Mouse (Mus musculus) testis, adult 2 months (tissue): ENCODE measurements around the gene Lrfn3. TPM values are rescaled to one million over a fixed set of nuclear protein-coding genes. Genes with fewer than 3 reads are reported as not detected.
A peak's percentile ranks its signal among the peaks of the same experiment; 100 is the strongest.

ENCODE experiments used
- H3K27ac ChIP-seq: fragments of 200-500 bp; 2 replicates; pipeline ENCODE4 v1.5.1; 2012; ENCODE audit warnings: low read depth, low read length; ENCODE audit not compliant: control insufficient read depth, insufficient read depth
- H3K27me3 ChIP-seq: fragments of 200-500 bp; 2 replicates; pipeline ENCODE4 v1.6.1; 2012; ENCODE audit warnings: mild to moderate bottlenecking, low read length, moderate library complexity; ENCODE audit not compliant: control insufficient read depth, insufficient read depth
- H3K36me3 ChIP-seq: fragments of 200-500 bp; 2 replicates; pipeline ENCODE4 v1.6.1; 2012; ENCODE audit warnings: mild to moderate bottlenecking, low read length; ENCODE audit not compliant: control insufficient read depth, insufficient read depth
- H3K4me1 ChIP-seq: fragments of 200-500 bp; 2 replicates; pipeline ENCODE4 v1.6.1; 2012; ENCODE audit warnings: low read length; ENCODE audit not compliant: control insufficient read depth, insufficient read depth
- H3K4me3 ChIP-seq: fragments of 200-500 bp; 2 replicates; pipeline ENCODE4 v1.5.1; 2012; ENCODE audit warnings: low read depth, mild to moderate bottlenecking, low read length, moderate library complexity, mixed read lengths; ENCODE audit not compliant: control insufficient read depth
- CTCF ChIP-seq: fragments of 200-500 bp; IDR thresholded peaks from 2 replicates; pipeline ENCODE4 v1.5.1; 2012; ENCODE audit warnings: low read depth, mild to moderate bottlenecking, inconsistent platforms, low read length, moderate library complexity; ENCODE audit not compliant: control insufficient read depth, insufficient read depth, insufficient replicate concordance
- POLR2A ChIP-seq: fragments of 200-500 bp; IDR thresholded peaks from 2 replicates; pipeline ENCODE4 v1.6.1; 2012; ENCODE audit warnings: low read depth, mild to moderate bottlenecking, inconsistent platforms, low read length, moderate library complexity; ENCODE audit not compliant: control insufficient read depth
- polyA plus RNA-seq: library from polyadenylated mRNA; depleted of rRNA; stranded (reverse); fragments of >200 nt; gene quantifications from 2 replicates; pipeline ENCODE4 v1.2.3, GENCODE M21; 2012; rRNA removed

The Lrfn3 gene
- polyA plus RNA-seq, 1 experiment: 0.27 TPM

DNA sequence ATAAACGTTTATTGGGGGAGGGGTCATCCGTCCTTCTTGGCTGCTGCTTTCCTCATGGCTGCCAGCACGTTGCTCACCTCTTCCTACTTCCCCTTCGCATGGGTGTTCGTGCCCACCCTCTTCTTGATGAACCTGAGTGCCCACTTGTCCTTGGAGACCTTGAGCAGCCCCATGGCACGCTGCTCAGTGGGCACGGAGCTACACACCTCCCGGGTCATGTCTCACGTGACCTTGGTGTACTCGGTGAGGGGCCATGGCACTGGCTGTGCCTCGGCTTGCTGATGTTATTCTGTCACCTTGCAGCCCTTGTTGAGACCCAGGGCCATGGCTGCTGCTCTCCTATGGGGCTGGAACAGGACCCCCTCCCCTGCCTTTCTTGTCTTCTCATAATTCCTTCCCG lies 52.4 kb downstream of the Lrfn3 start:
- no peak for TF ChIP-seq POLR2A
- TF ChIP-seq CTCF: no peak
- Histone ChIP-seq H3K4me3 (no peak overlapping the region), H3K4me1 (peaks cover 22% of the 10 kb centered on the region), H3K27ac (no peak overlapping the region), H3K27me3 (no peaks in the 10 kb centered on the region), H3K36me3 (no peaks in the 10 kb centered on the region)

- Histone ChIP-seq H3K27me3 (no peaks in the 10 kb centered on the region), H3K4me3 (peak overlapping the region; percentile 81), H3K36me3 (no peaks in the 10 kb centered on the region), H3K27ac (no peak overlapping the region), H3K4me1 (peaks cover 22% of the 10 kb centered on the region)
- TF ChIP-seq POLR2A (no peak), CTCF (no peak)
Measured at GRCm38 (mm10) chr7:30309395-30310129, 53.0 kb downstream of the Lrfn3 start.

DNA sequence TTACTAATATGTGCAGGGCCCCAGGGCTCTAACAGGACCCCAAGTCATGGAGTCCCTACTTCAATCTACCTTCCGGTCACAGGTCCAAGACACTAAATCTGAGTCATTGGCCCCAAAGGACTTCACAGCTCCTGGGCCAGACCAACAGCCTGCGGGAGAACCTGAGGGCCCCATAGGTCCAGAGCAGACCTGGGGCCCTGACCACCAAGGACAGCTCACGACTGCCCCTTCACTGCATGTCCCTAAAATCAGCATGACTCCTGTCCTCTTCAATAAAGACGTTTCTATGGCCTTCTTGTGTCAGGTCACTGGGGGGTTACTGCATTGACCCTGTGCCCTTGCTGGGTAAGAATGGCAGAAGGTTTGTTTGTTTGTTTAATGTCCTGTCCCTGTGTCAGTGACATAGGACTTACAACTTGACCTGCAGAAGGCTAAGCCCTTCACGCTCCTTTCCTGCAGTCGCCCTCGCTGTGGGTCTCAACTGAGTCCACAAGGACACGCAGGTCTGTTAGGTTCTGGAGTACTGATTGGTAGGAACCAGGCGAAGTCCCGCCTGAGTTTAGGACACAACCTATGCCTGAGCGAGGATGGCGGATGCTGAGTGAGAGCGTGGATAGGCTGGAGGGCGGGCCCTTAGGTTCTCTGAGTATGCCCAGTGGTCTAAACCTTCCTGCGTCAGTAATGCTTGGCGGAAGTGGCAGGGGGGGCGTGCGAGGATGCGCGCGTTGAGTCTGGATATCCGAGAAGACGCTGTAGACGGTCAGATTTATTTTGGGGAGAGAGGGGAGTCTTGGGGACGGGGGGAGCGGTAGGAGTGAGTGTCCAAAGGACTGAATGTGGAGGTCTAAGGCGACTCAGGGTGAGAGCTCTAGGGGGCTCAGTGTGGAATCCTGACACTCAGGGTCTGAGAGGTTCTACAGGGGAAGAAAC lies 54.2 kb downstream of the Lrfn3 start, which contains the start of gene Alkbh6:
Gene Alkbh6, plus strand, starts transcription at position 642 of the 930 bp plus-strand sequence.
- no peaks in the 10 kb centered on the region for H3K27me3 ChIP-seq
- no peaks in the 10 kb centered on the region for H3K36me3 ChIP-seq
- H3K27ac ChIP-seq: peak within 1 kb of the TSS; percentile 39
- peak; percentile 81 for TF ChIP-seq POLR2A
- no peak for TF ChIP-seq CTCF
- H3K4me3 ChIP-seq: peak within 1 kb of the TSS; percentile 81
- H3K4me1 ChIP-seq: peaks cover 19% of the 10 kb centered on the region

GRCm38 (mm10) chr7:30306083-30306779 lies 56.3 kb downstream of the Lrfn3 start:
- no peaks in the 10 kb centered on the region for H3K36me3 ChIP-seq
- no peak overlapping the region for H3K4me3 ChIP-seq
- H3K27me3 ChIP-seq: no peaks in the 10 kb centered on the region
- no peak for TF ChIP-seq POLR2A
- no peak for TF ChIP-seq CTCF
- H3K4me1 ChIP-seq: peaks cover 19% of the 10 kb centered on the region
- no peak overlapping the region for H3K27ac ChIP-seq

Other genes with a start within 250 kb of the Lrfn3 start
- 3.7 and 4.9 TPM in 2 replicates for gene Zfp382, start 240.8 kb downstream of the Lrfn3 start, polyA plus RNA-seq
- gene Zfp146, start 193.0 kb downstream of the Lrfn3 start, polyA plus RNA-seq: 5.8 and 6.4 TPM in 2 replicates
- 4.0 and 5.2 TPM in 2 replicates for gene Cox7a1, start 178.6 kb downstream of the Lrfn3 start, polyA plus RNA-seq
- 562 and 592 TPM in 2 replicates for gene Capns1, start 164.0 kb downstream of the Lrfn3 start, polyA plus RNA-seq
- gene Polr2i, start 130.8 kb downstream of the Lrfn3 start, polyA plus RNA-seq: 242 and 257 TPM in 2 replicates
- gene Tbcb, start 130.5 kb downstream of the Lrfn3 start, polyA plus RNA-seq: 65.7 and 66.2 TPM in 2 replicates
- 0.63 and 0.89 TPM in 2 replicates for gene Ovol3, start 127.0 kb downstream of the Lrfn3 start, polyA plus RNA-seq
- gene Thap8, start 82.7 kb downstream of the Lrfn3 start, polyA plus RNA-seq: 1.8 and 2.3 TPM in 2 replicates
- 713 and 754 TPM in 2 replicates for gene Wdr62, start 82.4 kb downstream of the Lrfn3 start, polyA plus RNA-seq
- gene Clip3, start 71.0 kb downstream of the Lrfn3 start, polyA plus RNA-seq: 4.8 and 6.6 TPM in 2 replicates
- 36.5 and 38.0 TPM in 2 replicates for gene Alkbh6, start 54.1 kb downstream of the Lrfn3 start, polyA plus RNA-seq
- 7.4 and 9.6 TPM in 2 replicates for gene Syne4, start 48.0 kb downstream of the Lrfn3 start, polyA plus RNA-seq
- gene E130208F15Rik, start 41.0 kb downstream of the Lrfn3 start, polyA plus RNA-seq: 0.18 and 0.28 TPM in 2 replicates
- 6.1 and 6.5 TPM in 2 replicates for gene Sdhaf1, start 38.9 kb downstream of the Lrfn3 start, polyA plus RNA-seq
- gene Tyrobp, start 51.0 kb upstream of the Lrfn3 start, polyA plus RNA-seq: 7.0 and 9.1 TPM in 2 replicates
- 0.93 TPM in 1 of 2 replicates, not detected in the other for gene Hcst, start 57.1 kb upstream of the Lrfn3 start, polyA plus RNA-seq
- 0.36 and 0.52 TPM in 2 replicates for gene Nfkbid, start 59.0 kb upstream of the Lrfn3 start, polyA plus RNA-seq
- gene Aplp1, start 82.8 kb upstream of the Lrfn3 start, polyA plus RNA-seq: 15.1 and 15.6 TPM in 2 replicates
- 0.31 TPM in 1 of 2 replicates, not detected in the other for gene Kirrel2, start 94.9 kb upstream of the Lrfn3 start, polyA plus RNA-seq
- 0.07 and 0.12 TPM in 2 replicates for gene Nphs1, start 95.5 kb upstream of the Lrfn3 start, polyA plus RNA-seq
- gene Prodh2, start 130.8 kb upstream of the Lrfn3 start, polyA plus RNA-seq: 0.10 TPM in 1 of 2 replicates, not detected in the other
- gene Arhgap33, start 172.3 kb upstream of the Lrfn3 start, polyA plus RNA-seq: 136 TPM in 2 replicates
- gene Hspb6, start 189.4 kb upstream of the Lrfn3 start, polyA plus RNA-seq: 74.3 and 82.9 TPM in 2 replicates
- gene Proser3, start 189.5 kb upstream of the Lrfn3 start, polyA plus RNA-seq: 33.9 and 37.5 TPM in 2 replicates
- gene Lin37, start 197.1 kb upstream of the Lrfn3 start, polyA plus RNA-seq: 39.9 and 47.0 TPM in 2 replicates
- 51.9 and 52.2 TPM in 2 replicates for gene U2af1l4, start 200.5 kb upstream of the Lrfn3 start, polyA plus RNA-seq
- 0.58 and 0.80 TPM in 2 replicates for gene Gm49396, start 200.6 kb upstream of the Lrfn3 start, polyA plus RNA-seq
- gene Psenen, start 200.9 kb upstream of the Lrfn3 start, polyA plus RNA-seq: 147 and 167 TPM in 2 replicates
- 0.80 and 1.0 TPM in 2 replicates for gene Igflr1, start 202.7 kb upstream of the Lrfn3 start, polyA plus RNA-seq
- gene Kmt2b, start 226.0 kb upstream of the Lrfn3 start, polyA plus RNA-seq: 56.1 and 61.0 TPM in 2 replicates
- gene Zbtb32, start 236.1 kb upstream of the Lrfn3 start, polyA plus RNA-seq: 180 and 203 TPM in 2 replicates